In the genomic region with DNA sequence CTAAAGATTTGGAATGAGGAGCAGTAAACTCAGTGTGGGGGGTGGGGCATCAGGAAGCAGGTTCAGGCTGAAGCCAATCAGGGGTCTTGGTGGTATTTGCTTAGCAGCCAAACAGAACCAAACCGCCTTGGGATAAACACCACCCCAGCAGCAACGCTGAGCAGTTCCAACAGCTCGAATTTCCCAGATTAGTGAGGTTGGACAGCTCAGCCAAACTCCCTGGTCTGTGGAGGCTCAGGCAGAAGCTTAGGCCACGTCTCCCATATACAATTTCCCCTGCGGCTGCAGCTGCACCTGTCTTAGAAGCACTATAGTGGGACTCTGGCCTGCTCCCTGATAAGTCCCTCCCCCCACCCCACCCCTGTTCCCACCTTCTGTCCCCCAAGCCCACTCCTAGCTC, we compare ENCODE assay signal across 17 mouse cellular contexts.
"Had no signal": no experiment of that assay in that cellular context is flagged by ENCODE, and none has a peak within 500 bp of the region (broad histone marks: within the 10 kb centered on the region; RNA-seq: fewer than 3 reads in every experiment).

No protein-coding gene starts in this region.

- H3K9ac ChIP-seq: limb, embryonic 13.5 days; liver, embryonic 15.5 days; midbrain, embryonic 12.5 days; stomach, embryonic 15.5 days had no signal

- H3K27ac ChIP-seq: limb, embryonic 13.5 days; liver, embryonic 15.5 days; macrophage; midbrain, embryonic 12.5 days; stomach, embryonic 15.5 days had no signal

- H3K4me1 ChIP-seq: liver, embryonic 15.5 days had no signal

- H3K4me3 ChIP-seq: limb, embryonic 13.5 days; liver, embryonic 15.5 days; megakaryocyte, embryonic 14.5 days; midbrain, embryonic 12.5 days; stomach, embryonic 15.5 days had no signal

- H3K9me3 ChIP-seq: liver, embryonic 15.5 days; midbrain, embryonic 12.5 days; stomach, embryonic 15.5 days had no signal

- H3K4me2 ChIP-seq: limb, embryonic 13.5 days; liver, embryonic 11.5 days; liver, embryonic 15.5 days; midbrain, embryonic 12.5 days; stomach, embryonic 15.5 days had no signal

- H3K27me3 ChIP-seq: liver, embryonic 15.5 days; stomach, embryonic 15.5 days had no signal

- H3K36me3 ChIP-seq: limb, embryonic 13.5 days; liver, embryonic 15.5 days; midbrain, embryonic 12.5 days; stomach, embryonic 15.5 days had no signal

- DNase-seq: kidney, adult 11 months; kidney, postnatal 36 days; layer of hippocampus, adult 9-11 months; layer of hippocampus, postnatal 36 days; lung, adult 2 months; lung, postnatal 10 days; retina, postnatal 1 day; right cerebral cortex, postnatal 4 days; thymus, adult 2 months; thymus, postnatal 25 days had no signal
